Mouse (Mus musculus) midbrain, embryonic 12.5 days (tissue): Measurements from ENCODE around the gene Evi2b. TPM values are rescaled to one million over a fixed set of nuclear protein-coding genes. Genes with fewer than 3 reads are reported as not detected.

Experiments used
- ATAC-seq: fragments of 200-750 bp; cut with Nextera tagmentation; 2 replicates; pipeline ENCODE4 v1.8.0; 2017; ENCODE audit warnings: low read depth, moderate TSS enrichment, moderate library complexity; ENCODE audit not compliant: low FRiP score
- H3K27ac ChIP-seq: fragments of 300-500 bp; sonication (generic); replicated peaks from 2 replicates; pipeline ENCODE4 v1.5.1; 2016; ENCODE audit warnings: mild to moderate bottlenecking
- H3K27me3 ChIP-seq: fragments of 300-500 bp; sonication (generic); 2 replicates; pipeline ENCODE4 v1.6.1; 2016; ENCODE audit warnings: mild to moderate bottlenecking
- H3K36me3 ChIP-seq: fragments of 300-500 bp; sonication (generic); 2 replicates; pipeline ENCODE4 v1.6.1; 2016
- H3K4me1 ChIP-seq: fragments of 300-500 bp; sonication (generic); 2 replicates; pipeline ENCODE4 v1.6.1; 2016
- H3K4me2 ChIP-seq: fragments of 300-500 bp; sonication (generic); replicated peaks from 2 replicates; pipeline ENCODE4 v1.6.1; 2016; ENCODE audit warnings: mild to moderate bottlenecking, moderate library complexity
- H3K4me3 ChIP-seq: fragments of 300-500 bp; sonication (generic); 2 replicates; pipeline ENCODE4 v1.5.1; 2016; ENCODE audit warnings: mild to moderate bottlenecking
- H3K9ac ChIP-seq: fragments of 300-500 bp; sonication (generic); replicated peaks from 2 replicates; pipeline ENCODE4 v1.6.1; 2016; ENCODE audit warnings: mild to moderate bottlenecking, moderate library complexity
- H3K9me3 ChIP-seq: fragments of 300-500 bp; sonication (generic); 2 replicates; pipeline ENCODE4 v1.6.1; 2016; ENCODE audit warnings: mild to moderate bottlenecking
- WGBS: fragments of 180-500 bp; shearing (Covaris S2); methylation state at CpG from one replicate; pipeline ENCODE4 v1.1.7; 2016; 5-methylcytosine and 5-hydroxymethylcytosine counted together
- polyA plus RNA-seq: library from polyadenylated mRNA; unstranded; fragments of >200 nt; fragmentation: Nextera tagmentation; extraction: Ambion mirVana; gene quantifications from 2 replicates; pipeline ENCODE4 v1.2.1, GENCODE M21; 2016

The Evi2b gene
- polyA plus RNA-seq, 1 experiment from 2014 or later: 0.14 TPM

GRCm38 (mm10) chr11:79483392-79483791 is 40.2 kb downstream of the Evi2b start:
- Histone ChIP-seq H3K9ac (no peak overlapping the region), H3K4me2 (no peak overlapping the region), H3K36me3 (peaks cover 29% of the 10 kb centered on the region), H3K4me1 (no peaks in the 10 kb centered on the region), H3K27me3 (no peaks in the 10 kb centered on the region), H3K27ac (no peak overlapping the region), H3K4me3 (no peak overlapping the region), H3K9me3 (no peaks in the 10 kb centered on the region)
- no peak for ATAC-seq
- 77% methylated on average over 6 of the region's 6 CpGs for WGBS

GRCm38 (mm10) chr11:79468097-79468496 is 55.5 kb downstream of the Evi2b start:
- no peaks in the 10 kb centered on the region for H3K4me1 ChIP-seq
- no peak overlapping the region for H3K27ac ChIP-seq
- H3K9ac ChIP-seq: no peak overlapping the region
- H3K9me3 ChIP-seq: no peaks in the 10 kb centered on the region
- 83% methylated on average over 1 of the region's 1 CpGs for WGBS
- H3K4me2 ChIP-seq: no peak overlapping the region
- ATAC-seq: no peak
- peaks cover 51% of the 10 kb centered on the region for H3K36me3 ChIP-seq
- no peaks in the 10 kb centered on the region for H3K27me3 ChIP-seq
- no peak overlapping the region for H3K4me3 ChIP-seq

Other genes starting within 250 kb of the Evi2b start
- not detected in 2 replicates for gene Gm9964, start 226.9 kb downstream of the Evi2b start, polyA plus RNA-seq
- 9.5 and 9.6 TPM in 2 replicates for gene Nf1, start 184.1 kb downstream of the Evi2b start, polyA plus RNA-seq
- 1.7 and 2.1 TPM in 2 replicates for gene Omg, start 19.7 kb downstream of the Evi2b start, polyA plus RNA-seq
- gene Evi2, start 6.8 kb upstream of the Evi2b start, polyA plus RNA-seq: 1.3 and 1.6 TPM in 2 replicates
- gene Evi2a, start 6.8 kb upstream of the Evi2b start, polyA plus RNA-seq: 2.8 and 3.9 TPM in 2 replicates
- gene Rab11fip4, start 67.5 kb upstream of the Evi2b start, polyA plus RNA-seq: 20.6 and 26.8 TPM in 2 replicates